ENCODE assay signal across 13 mouse cellular contexts in genomic region chr5:142869463-142869862, GRCm38 (mm10). TPM values are rescaled to one million over a fixed set of nuclear protein-coding genes. Genes with fewer than 3 reads are reported as not detected.
DNase-seq lines count a peak whose midpoint lies in the region; ATAC-seq and TF ChIP-seq lines count a peak whose summit lies in the region.
"Had no signal": no experiment of that assay in that cellular context is flagged by ENCODE, and none has a peak within 500 bp of the region (broad histone marks: within the 10 kb centered on the region; RNA-seq: fewer than 3 reads in every experiment).

No protein-coding gene starts in this region.

- H3K27ac ChIP-seq in hindbrain, embryonic 14.5 days, result peak overlapping the region; percentile 74
- peak overlapping the region; percentile 31 for H3K27ac ChIP-seq in midbrain, embryonic 15.5 days
- no peak overlapping the region for H3K27ac ChIP-seq in liver, postnatal 0 days (ENCODE audit: low read depth)

- 48% methylated on average over 13 of the region's 13 CpGs for WGBS in hindbrain, embryonic 14.5 days
- 53% methylated on average over 13 of the region's 13 CpGs for WGBS in midbrain, embryonic 15.5 days
- 88% methylated on average over 13 of the region's 13 CpGs for WGBS in liver, postnatal 0 days (ENCODE audit: insufficient replicate concordance)

- no peaks in the 10 kb centered on the region for H3K9me3 ChIP-seq in hindbrain, embryonic 14.5 days (ENCODE audit: control insufficient read depth, low read length)
- no peaks in the 10 kb centered on the region for H3K9me3 ChIP-seq in midbrain, embryonic 15.5 days
- no peaks in the 10 kb centered on the region for H3K9me3 ChIP-seq in liver, postnatal 0 days (ENCODE audit: low read length)

- H3K4me2 ChIP-seq in hindbrain, embryonic 14.5 days (replicated peaks), result no peak overlapping the region
- H3K4me2 ChIP-seq in midbrain, embryonic 15.5 days, result no peak overlapping the region
- H3K4me2 ChIP-seq in liver, postnatal 0 days (ENCODE audit: low read depth, low read length), result no peak overlapping the region

- TF ChIP-seq CTCF in liver, postnatal 0 days (IDR thresholded peaks at IDR 0.05; ENCODE audit: low read depth), result no peak

- no peaks in the 10 kb centered on the region for H3K4me1 ChIP-seq in hindbrain, embryonic 14.5 days (replicated peaks; ENCODE audit: control insufficient read depth, insufficient read depth, low read length)
- no peaks in the 10 kb centered on the region; the same call in 1 of the 2 replicates for H3K4me1 ChIP-seq in midbrain, embryonic 15.5 days
- no peaks in the 10 kb centered on the region for H3K4me1 ChIP-seq in liver, postnatal 0 days (ENCODE audit: insufficient read depth)

- TF ChIP-seq EP300 in liver, postnatal 0 days (IDR thresholded peaks at IDR 0.05; ENCODE audit: low read depth), result no peak

- H3K9ac ChIP-seq in hindbrain, embryonic 14.5 days, result no peak overlapping the region
- no peak overlapping the region for H3K9ac ChIP-seq in midbrain, embryonic 15.5 days
- no peak overlapping the region for H3K9ac ChIP-seq in liver, postnatal 0 days (replicated peaks)

- ATAC-seq in frontal cortex, adult (ENCODE audit: low TSS enrichment), result 0 out of 2 replicates have a peak, but pooled peaks have one; percentile 57
- ATAC-seq in hindbrain, embryonic 14.5 days (ENCODE audit: low FRiP score), result peak; percentile 80
- peak; percentile 57; the same call in 1 of the 2 replicates for ATAC-seq in midbrain, embryonic 15.5 days (replicated peaks)
- no peak for ATAC-seq in liver, postnatal 0 days
- ATAC-seq in CD4-positive, CD25-positive, alpha-beta regulatory T cell, adult 4 months, result no peak
- ATAC-seq: inflammation-experienced regulatory T-cells, adult 6 months; lung, postnatal 0 days had no signal

- peaks cover 29% of the 10 kb centered on the region for H3K36me3 ChIP-seq in hindbrain, embryonic 14.5 days (replicated peaks; ENCODE audit: control insufficient read depth, insufficient read depth)
- no peaks in the 10 kb centered on the region for H3K36me3 ChIP-seq in midbrain, embryonic 15.5 days (replicated peaks)
- peaks cover 8% of the 10 kb centered on the region; the same call in 1 of the 2 replicates for H3K36me3 ChIP-seq in liver, postnatal 0 days (replicated peaks; ENCODE audit: insufficient read depth, low read length)

- no peak overlapping the region for H3K4me3 ChIP-seq in hindbrain, embryonic 14.5 days (replicated peaks; ENCODE audit: low read length)
- H3K4me3 ChIP-seq in midbrain, embryonic 15.5 days, result no peak overlapping the region
- H3K4me3 ChIP-seq in liver, postnatal 0 days (ENCODE audit: low read depth, low read length), result no peak overlapping the region

- H3K27me3 ChIP-seq in hindbrain, embryonic 14.5 days (ENCODE audit: control insufficient read depth, insufficient read depth, low read length), result no peaks in the 10 kb centered on the region
- H3K27me3 ChIP-seq in midbrain, embryonic 15.5 days (replicated peaks), result no peaks in the 10 kb centered on the region
- no peaks in the 10 kb centered on the region for H3K27me3 ChIP-seq in liver, postnatal 0 days (ENCODE audit: insufficient read depth, low read length)

- DNase-seq in frontal cortex, postnatal 25 days (ENCODE audit: low spot score in 2 of 2), result no peak
- DNase-seq in embryo, embryonic 10.5 days (ENCODE audit: low spot score), result peak; percentile 36
- DNase-seq in hindbrain, embryonic 14.5 days (ENCODE audit: low spot score), result peak; percentile 71
- no peak for DNase-seq in liver, postnatal 0 days
- no peak for DNase-seq in cerebellum, postnatal 4 days (ENCODE audit: low spot score in 2 of 2)
- DNase-seq: B cell, adult 2 months; heart, adult 18-20 months; layer of hippocampus, postnatal 36 days had no signal

RNA-seq across cellular contexts. Expression of gene Fbxl18, which starts 25.8 kb away (rescaled TPM):
- polyA plus RNA-seq in hindbrain, embryonic 14.5 days (2014; fragmentation: Nextera tagmentation; extraction: Ambion mirVana), result 26.1 TPM in 2 replicates
- polyA plus RNA-seq in midbrain, embryonic 15.5 days (2015; fragmentation: Nextera tagmentation; extraction: Ambion mirVana), result 41.6 and 43.0 TPM in 2 replicates
- polyA plus RNA-seq in liver, postnatal 0 days (2015; fragmentation: Nextera tagmentation; extraction: Ambion mirVana), result 1.8 and 3.2 TPM in 2 replicates
- polyA plus RNA-seq in CD4-positive, CD25-positive, alpha-beta regulatory T cell, adult 4 months (2017; shearing (Covaris generic)), result 1 to 10 TPM; 3.9 to 8.6 TPM

RNA-seq across cellular contexts. Expression of gene Actb, which starts 37.1 kb away (rescaled TPM):
- polyA plus RNA-seq in hindbrain, embryonic 14.5 days (2014; fragmentation: Nextera tagmentation; extraction: Ambion mirVana), result 13,534 and 14,549 TPM in 2 replicates
- polyA plus RNA-seq in midbrain, embryonic 15.5 days (2015; fragmentation: Nextera tagmentation; extraction: Ambion mirVana), result 13,428 and 14,272 TPM in 2 replicates
- polyA plus RNA-seq in liver, postnatal 0 days (2015; fragmentation: Nextera tagmentation; extraction: Ambion mirVana), result 6,710 and 7,738 TPM in 2 replicates
- over 10,000 TPM; 21,144 to 46,167 TPM for polyA plus RNA-seq in CD4-positive, CD25-positive, alpha-beta regulatory T cell, adult 4 months (2017; shearing (Covaris generic))

RNA-seq across cellular contexts. Expression of gene Tnrc18, which starts 52.0 kb away (rescaled TPM):
- 34.1 and 38.9 TPM in 2 replicates for polyA plus RNA-seq in hindbrain, embryonic 14.5 days (2014; fragmentation: Nextera tagmentation; extraction: Ambion mirVana)
- 36.3 and 38.6 TPM in 2 replicates for polyA plus RNA-seq in midbrain, embryonic 15.5 days (2015; fragmentation: Nextera tagmentation; extraction: Ambion mirVana)
- polyA plus RNA-seq in liver, postnatal 0 days (2015; fragmentation: Nextera tagmentation; extraction: Ambion mirVana), result 2.9 and 4.0 TPM in 2 replicates
- polyA plus RNA-seq in CD4-positive, CD25-positive, alpha-beta regulatory T cell, adult 4 months (2017; shearing (Covaris generic)), result 1 to 10 TPM; 2.8 to 3.7 TPM

Comparison
In these comparisons a context has a peak if more than half of its experiments do, and no peak if none do; other contexts are left out.
1. ATAC-seq: peak in frontal cortex, adult (single experiment), hindbrain, embryonic 14.5 days (single experiment) and midbrain, embryonic 15.5 days (single experiment); none in liver, postnatal 0 days (single experiment) and CD4-positive, CD25-positive, alpha-beta regulatory T cell, adult 4 months (single experiment).
2. DNase-seq: peak in embryo, embryonic 10.5 days (single experiment) and hindbrain, embryonic 14.5 days (single experiment); none in frontal cortex, postnatal 25 days (0 of 2), liver, postnatal 0 days (single experiment) and cerebellum, postnatal 4 days (0 of 2).